Comparison of ENCODE assay signal across 13 mouse cellular contexts in genomic region chr3:52535411-52536021, GRCm38 (mm10).
DNase-seq lines count a peak whose midpoint lies in the region; ATAC-seq and TF ChIP-seq lines count a peak whose summit lies in the region.
"Had no signal": no experiment of that assay in that cellular context is flagged by ENCODE, and none has a peak within 500 bp of the region (broad histone marks: within the 10 kb centered on the region; RNA-seq: fewer than 3 reads in every experiment).

No protein-coding gene starts in this region.

- no peak overlapping the region for H3K4me2 ChIP-seq in kidney, postnatal 0 days (ENCODE audit: low read length)
- H3K4me2 ChIP-seq in embryonic facial prominence, embryonic 12.5 days (replicated peaks): no peak overlapping the region
- no peak overlapping the region for H3K4me2 ChIP-seq in limb, embryonic 15.5 days
- H3K4me2 ChIP-seq: heart, embryonic 12.5 days; neural tube, embryonic 12.5 days had no signal

- no peak for ATAC-seq in kidney, postnatal 0 days (replicated peaks; ENCODE audit: low FRiP score, low read depth)
- ATAC-seq in embryonic facial prominence, embryonic 12.5 days (ENCODE audit: insufficient number of reproducible peaks, insufficient read depth, low FRiP score, low TSS enrichment): peak; percentile 79
- ATAC-seq in limb, embryonic 15.5 days (ENCODE audit: insufficient number of reproducible peaks, low FRiP score, low TSS enrichment, low read depth): 0 out of 2 replicates have a peak, but pooled peaks have one; percentile 30
- ATAC-seq in megakaryocyte-erythroid progenitor cell, adult 5-6 weeks (replicated peaks; ENCODE audit: low FRiP score, low TSS enrichment, poor library complexity, severe bottlenecking): no peak

- no peak overlapping the region for H3K9ac ChIP-seq in kidney, postnatal 0 days (ENCODE audit: low read depth, low read length)
- no peak overlapping the region for H3K9ac ChIP-seq in embryonic facial prominence, embryonic 12.5 days
- no peak overlapping the region for H3K9ac ChIP-seq in limb, embryonic 15.5 days
- H3K9ac ChIP-seq: heart, embryonic 12.5 days; liver, embryonic 14.5 days; neural tube, embryonic 12.5 days had no signal

- WGBS in kidney, postnatal 0 days: 27% methylated on average over 7 of the region's 7 CpGs
- 19% methylated on average over 7 of the region's 7 CpGs for WGBS in embryonic facial prominence, embryonic 12.5 days
- WGBS in limb, embryonic 15.5 days: 26% methylated on average over 7 of the region's 7 CpGs

- H3K4me3 ChIP-seq in kidney, postnatal 0 days (replicated peaks; ENCODE audit: low read depth, low read length): no peak overlapping the region
- no peak overlapping the region for H3K4me3 ChIP-seq in embryonic facial prominence, embryonic 12.5 days
- no peak overlapping the region for H3K4me3 ChIP-seq in limb, embryonic 15.5 days
- H3K4me3 ChIP-seq: heart, embryonic 12.5 days; layer of hippocampus, adult 2 months; neural tube, embryonic 12.5 days had no signal

- no peaks in the 10 kb centered on the region for H3K27me3 ChIP-seq in kidney, postnatal 0 days (ENCODE audit: insufficient read depth, low read length)
- no peaks in the 10 kb centered on the region for H3K27me3 ChIP-seq in embryonic facial prominence, embryonic 12.5 days
- peaks cover 2% of the 10 kb centered on the region; the same call in 1 of the 2 replicates for H3K27me3 ChIP-seq in limb, embryonic 15.5 days
- H3K27me3 ChIP-seq: heart, embryonic 12.5 days; neural tube, embryonic 12.5 days had no signal

- 0 out of 2 replicates have a peak, but pooled peaks cover 6% of the 10 kb centered on the region for H3K4me1 ChIP-seq in kidney, postnatal 0 days (replicated peaks; ENCODE audit: insufficient read depth, low read length)
- peaks cover 24% of the 10 kb centered on the region for H3K4me1 ChIP-seq in embryonic facial prominence, embryonic 12.5 days
- H3K4me1 ChIP-seq in limb, embryonic 15.5 days: peaks cover 14% of the 10 kb centered on the region

- no peak overlapping the region for H3K27ac ChIP-seq in kidney, postnatal 0 days
- H3K27ac ChIP-seq in embryonic facial prominence, embryonic 12.5 days: no peak overlapping the region
- no peak overlapping the region for H3K27ac ChIP-seq in limb, embryonic 15.5 days
- H3K27ac ChIP-seq: layer of hippocampus, adult 2 months; liver, embryonic 14.5 days; neural tube, embryonic 12.5 days had no signal

- TF ChIP-seq CTCF in kidney, postnatal 0 days (IDR thresholded peaks at IDR 0.05; ENCODE audit: low read depth): no peak

- no peaks in the 10 kb centered on the region for H3K9me3 ChIP-seq in kidney, postnatal 0 days (replicated peaks; ENCODE audit: low read length)
- no peaks in the 10 kb centered on the region for H3K9me3 ChIP-seq in embryonic facial prominence, embryonic 12.5 days
- H3K9me3 ChIP-seq in limb, embryonic 15.5 days: no peaks in the 10 kb centered on the region
- H3K9me3 ChIP-seq: heart, embryonic 12.5 days; neural tube, embryonic 12.5 days had no signal

- DNase-seq in kidney, postnatal 0 days (ENCODE audit: low spot score): peak; percentile 73
- DNase-seq in kidney, adult 8-10 months: no peak
- DNase-seq in adipocyte (ENCODE audit: low spot score): peak; percentile 53
- no peak for DNase-seq in adrenal gland, adult (ENCODE audit: inconsistent age in 2 of 2, low spot score in 1 of 2)
- DNase-seq in cerebellum, adult 11 months: no peak

- H3K36me3 ChIP-seq in kidney, postnatal 0 days (ENCODE audit: insufficient read depth, low read length): no peaks in the 10 kb centered on the region
- H3K36me3 ChIP-seq in embryonic facial prominence, embryonic 12.5 days: no peaks in the 10 kb centered on the region
- H3K36me3 ChIP-seq in limb, embryonic 15.5 days: no peaks in the 10 kb centered on the region
- H3K36me3 ChIP-seq: G1E; heart, embryonic 12.5 days; neural tube, embryonic 12.5 days had no signal

Comparison
In these comparisons a context has a peak if more than half of its experiments do, and no peak if none do; other contexts are left out.
1. DNase-seq: peak in kidney, postnatal 0 days (single experiment) and adipocyte (single experiment); none in kidney, adult 8-10 months (0 of 2), adrenal gland, adult (0 of 2) and cerebellum, adult 11 months (single experiment).
2. ATAC-seq: peak in embryonic facial prominence, embryonic 12.5 days (single experiment) and limb, embryonic 15.5 days (single experiment); none in kidney, postnatal 0 days (single experiment) and megakaryocyte-erythroid progenitor cell, adult 5-6 weeks (single experiment).